Mouse (Mus musculus): ENCODE results near the gene Hist1h4b. TPM values are rescaled to one million over a fixed set of nuclear protein-coding genes. Genes with fewer than 3 reads are reported as not detected.

Hist1h4b gene
- polyA plus RNA-seq, 1 experiment from 2014 or later: not detected

Small RNA genes within 50 kb of the gene (microRNA-seq; reads per million reads assigned to microRNA genes)
- gene Gm44314 (not detected), gene Gm44484 (not detected)

Other genes with a start within 250 kb of the Hist1h4b start
- 24.9 and 35.3 TPM in 2 replicates for gene Hist1h4h, start 226.0 kb upstream of the Hist1h4b start, polyA plus RNA-seq (2015; fragmentation: Nextera tagmentation; extraction: Ambion mirVana)
- gene Hist1h2af, start 223.1 kb upstream of the Hist1h4b start, polyA plus RNA-seq (2015; fragmentation: Nextera tagmentation; extraction: Ambion mirVana): 1.5 and 3.4 TPM in 2 replicates
- 1.7 and 2.1 TPM in 2 replicates for gene Hist1h3g, start 221.6 kb upstream of the Hist1h4b start, polyA plus RNA-seq (2015; fragmentation: Nextera tagmentation; extraction: Ambion mirVana)
- gene Hist1h2bh, start 213.6 kb upstream of the Hist1h4b start, polyA plus RNA-seq (2015; fragmentation: Nextera tagmentation; extraction: Ambion mirVana): 0.54 and 0.58 TPM in 2 replicates
- gene Hist1h3f, start 213.0 kb upstream of the Hist1h4b start, polyA plus RNA-seq (2015; fragmentation: Nextera tagmentation; extraction: Ambion mirVana): 0.28 and 0.43 TPM in 2 replicates
- gene Hist1h4f, start 205.4 kb upstream of the Hist1h4b start, polyA plus RNA-seq (2015; fragmentation: Nextera tagmentation; extraction: Ambion mirVana): not detected in 2 replicates
- gene Hist1h1d, start 203.8 kb upstream of the Hist1h4b start, polyA plus RNA-seq (2015; fragmentation: Nextera tagmentation; extraction: Ambion mirVana): 0.58 and 0.60 TPM in 2 replicates
- 1.8 and 2.0 TPM in 2 replicates for gene Hist1h3e, start 194.6 kb upstream of the Hist1h4b start, polyA plus RNA-seq (2015; fragmentation: Nextera tagmentation; extraction: Ambion mirVana)
- gene Hist1h2ae, start 185.8 kb upstream of the Hist1h4b start, polyA plus RNA-seq (2015; fragmentation: Nextera tagmentation; extraction: Ambion mirVana): 14.0 and 18.1 TPM in 2 replicates
- gene Hist1h2bg, start 185.6 kb upstream of the Hist1h4b start, polyA plus RNA-seq (2015; fragmentation: Nextera tagmentation; extraction: Ambion mirVana): 10.7 and 21.8 TPM in 2 replicates
- 1.5 and 2.6 TPM in 2 replicates for gene Hist1h2bf, start 182.8 kb upstream of the Hist1h4b start, polyA plus RNA-seq (2015; fragmentation: Nextera tagmentation; extraction: Ambion mirVana)
- gene Hist1h2ad, start 182.6 kb upstream of the Hist1h4b start, polyA plus RNA-seq (2015; fragmentation: Nextera tagmentation; extraction: Ambion mirVana): 1.7 and 1.9 TPM in 2 replicates
- 2.9 and 3.4 TPM in 2 replicates for gene Hist1h3d, start 181.2 kb upstream of the Hist1h4b start, polyA plus RNA-seq (2015; fragmentation: Nextera tagmentation; extraction: Ambion mirVana)
- 24.3 and 29.2 TPM in 2 replicates for gene Hist1h4d, start 175.4 kb upstream of the Hist1h4b start, polyA plus RNA-seq (2015; fragmentation: Nextera tagmentation; extraction: Ambion mirVana)
- gene Hist1h2be, start 135.9 kb upstream of the Hist1h4b start, polyA plus RNA-seq (2015; fragmentation: Nextera tagmentation; extraction: Ambion mirVana): 1.1 and 1.4 TPM in 2 replicates
- 5.4 and 5.8 TPM in 2 replicates for gene Hist1h1e, start 134.5 kb upstream of the Hist1h4b start, polyA plus RNA-seq (2015; fragmentation: Nextera tagmentation; extraction: Ambion mirVana)
- 1.00 and 1.2 TPM in 2 replicates for gene Hist1h2ac, start 73.1 kb upstream of the Hist1h4b start, polyA plus RNA-seq (2015; fragmentation: Nextera tagmentation; extraction: Ambion mirVana)
- 161 and 192 TPM in 2 replicates for gene Hist1h2bc, start 72.8 kb upstream of the Hist1h4b start, polyA plus RNA-seq (2015; fragmentation: Nextera tagmentation; extraction: Ambion mirVana)
- not detected in 2 replicates for gene Hist1h1t, start 61.2 kb upstream of the Hist1h4b start, polyA plus RNA-seq (2015; fragmentation: Nextera tagmentation; extraction: Ambion mirVana)
- 1.8 TPM in 2 replicates for gene Hist1h4c, start 58.6 kb upstream of the Hist1h4b start, polyA plus RNA-seq (2015; fragmentation: Nextera tagmentation; extraction: Ambion mirVana)
- 8.0 and 9.7 TPM in 2 replicates for gene Hfe, start 46.2 kb upstream of the Hist1h4b start, polyA plus RNA-seq (2015; fragmentation: Nextera tagmentation; extraction: Ambion mirVana)
- 125 and 175 TPM in 2 replicates for gene Hist1h1c, start 18.2 kb upstream of the Hist1h4b start, polyA plus RNA-seq (2015; fragmentation: Nextera tagmentation; extraction: Ambion mirVana)
- gene Hist1h3c, start 11.4 kb upstream of the Hist1h4b start, polyA plus RNA-seq (2015; fragmentation: Nextera tagmentation; extraction: Ambion mirVana): 0.41 and 0.98 TPM in 2 replicates
- 0.82 and 1.2 TPM in 2 replicates for gene Hist1h2bb, start 10.3 kb upstream of the Hist1h4b start, polyA plus RNA-seq (2015; fragmentation: Nextera tagmentation; extraction: Ambion mirVana)
- 3.7 and 8.0 TPM in 2 replicates for gene Hist1h2ab, start 5.9 kb upstream of the Hist1h4b start, polyA plus RNA-seq (2015; fragmentation: Nextera tagmentation; extraction: Ambion mirVana)
- gene Hist1h3b, start 4.7 kb upstream of the Hist1h4b start, polyA plus RNA-seq (2015; fragmentation: Nextera tagmentation; extraction: Ambion mirVana): 2.0 and 2.8 TPM in 2 replicates
- 0.33 TPM in 1 of 2 replicates, not detected in the other for gene Hist1h4a, start 4.2 kb downstream of the Hist1h4b start, polyA plus RNA-seq (2015; fragmentation: Nextera tagmentation; extraction: Ambion mirVana)
- 1.9 and 2.7 TPM in 2 replicates for gene Hist1h3a, start 5.4 kb downstream of the Hist1h4b start, polyA plus RNA-seq (2015; fragmentation: Nextera tagmentation; extraction: Ambion mirVana)
- 0.59 and 0.82 TPM in 2 replicates for gene Hist1h1a, start 6.7 kb downstream of the Hist1h4b start, polyA plus RNA-seq (2015; fragmentation: Nextera tagmentation; extraction: Ambion mirVana)
- 0.19 and 0.30 TPM in 2 replicates for gene Trim38, start 12.9 kb downstream of the Hist1h4b start, polyA plus RNA-seq (2015; fragmentation: Nextera tagmentation; extraction: Ambion mirVana)
- gene Slc17a2, start 50.0 kb downstream of the Hist1h4b start, polyA plus RNA-seq (2015; fragmentation: Nextera tagmentation; extraction: Ambion mirVana): 0.06 TPM in 1 of 2 replicates, not detected in the other
- gene Slc17a3, start 82.4 kb downstream of the Hist1h4b start, polyA plus RNA-seq (2015; fragmentation: Nextera tagmentation; extraction: Ambion mirVana): not detected in 2 replicates
- gene Slc17a1, start 110.7 kb downstream of the Hist1h4b start, polyA plus RNA-seq (2015; fragmentation: Nextera tagmentation; extraction: Ambion mirVana): not detected in 2 replicates
- gene Slc17a4, start 158.0 kb downstream of the Hist1h4b start, polyA plus RNA-seq (2015; fragmentation: Nextera tagmentation; extraction: Ambion mirVana): not detected in 2 replicates
- gene Hist1h2ba, start 177.1 kb downstream of the Hist1h4b start, polyA plus RNA-seq (2015; fragmentation: Nextera tagmentation; extraction: Ambion mirVana): not detected in 2 replicates
- gene Hist1h2aa, start 177.4 kb downstream of the Hist1h4b start, polyA plus RNA-seq (2015; fragmentation: Nextera tagmentation; extraction: Ambion mirVana): not detected in 2 replicates
- not detected in 2 replicates for gene Scgn, start 234.2 kb downstream of the Hist1h4b start, polyA plus RNA-seq (2015; fragmentation: Nextera tagmentation; extraction: Ambion mirVana)

Measured in urinary bladder, postnatal 0 days (tissue).